Mouse (Mus musculus): Measurements from ENCODE around the gene Nfam1. TPM values are rescaled to one million over a fixed set of nuclear protein-coding genes. Genes with fewer than 3 reads are reported as not detected.

Nfam1 gene
- polyA plus RNA-seq, 1 experiment = 0.04 TPM

DNA sequence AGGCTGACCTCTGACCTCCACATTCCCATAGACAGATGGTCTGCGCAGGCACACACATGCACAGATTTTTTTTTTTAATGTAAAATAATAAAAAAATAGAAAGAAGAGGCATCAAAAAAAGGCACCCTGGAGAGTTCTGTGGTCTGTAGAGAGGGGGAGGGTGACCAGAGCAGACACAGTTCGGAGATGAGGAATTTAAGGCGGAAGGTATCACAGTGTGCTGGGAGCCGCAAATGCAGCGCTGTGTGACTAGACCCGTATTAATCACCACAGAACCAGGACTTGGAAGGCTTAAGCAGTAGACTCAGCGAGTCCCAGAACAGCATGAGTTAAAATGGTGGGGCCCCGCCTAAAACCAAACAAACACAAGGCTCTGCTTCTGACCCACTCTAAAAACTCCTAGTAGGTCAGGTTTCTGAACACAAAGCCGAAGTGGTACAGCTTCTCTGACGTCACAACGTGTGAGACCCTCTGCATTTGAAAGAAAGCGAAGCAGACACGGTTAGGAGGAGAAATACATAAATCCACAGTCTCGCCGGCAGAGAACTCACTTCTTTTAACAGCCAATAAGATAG, 25.7 kb downstream of the Nfam1 start:
- Histone ChIP-seq H3K4me3 (replicated peaks) (no peak overlapping the region), H3K27me3 (ENCODE audit: control insufficient read depth) (no peaks in the 10 kb centered on the region), H3K36me3 (ENCODE audit: control insufficient read depth) (no peaks in the 10 kb centered on the region), H3K4me1 (ENCODE audit: control insufficient read depth) (no peaks in the 10 kb centered on the region), H3K9me3 (ENCODE audit: control insufficient read depth, low read length) (no peaks in the 10 kb centered on the region)
- TF ChIP-seq TAL1 (IDR thresholded peaks at IDR 0.05; ENCODE audit: low read length) (no peak), GATA1 (IDR thresholded peaks at IDR 0.05; ENCODE audit: low read length) (no peak)

- no peak for TF ChIP-seq TAL1 (IDR thresholded peaks at IDR 0.05; ENCODE audit: low read length)
- no peak for TF ChIP-seq GATA1 (IDR thresholded peaks at IDR 0.05; ENCODE audit: low read length)
- Histone ChIP-seq H3K36me3 (ENCODE audit: control insufficient read depth) (no peaks in the 10 kb centered on the region), H3K4me1 (ENCODE audit: control insufficient read depth) (no peaks in the 10 kb centered on the region)
These were observed 30.2 kb downstream of the Nfam1 start for GRCm38 (mm10) chr15:83002665-83003548.

DNA sequence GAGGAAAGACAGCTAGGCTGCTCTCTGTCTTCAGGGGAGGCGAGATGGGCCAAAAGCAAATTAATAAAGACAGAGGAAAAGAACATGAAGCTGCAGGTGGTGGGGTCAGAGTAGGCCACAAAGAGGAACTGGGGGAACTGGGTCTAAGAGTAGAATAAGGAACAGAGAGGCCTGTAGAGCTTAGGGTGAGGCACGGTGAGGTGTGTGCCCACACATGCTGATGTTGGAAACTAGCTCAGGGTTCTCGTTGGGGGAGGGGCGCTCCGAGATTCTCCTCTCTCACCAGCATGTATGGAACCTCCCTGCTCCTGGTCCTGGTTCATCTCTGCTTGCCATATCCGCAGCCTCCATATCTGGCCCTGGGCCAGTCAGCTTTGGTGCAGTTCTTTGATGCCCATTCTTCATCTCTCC, 34.3 kb downstream of the Nfam1 start:
- Histone ChIP-seq H3K27me3 (ENCODE audit: control insufficient read depth) (no peaks in the 10 kb centered on the region), H3K4me3 (replicated peaks) (no peak overlapping the region), H3K9me3 (ENCODE audit: control insufficient read depth, low read length) (no peaks in the 10 kb centered on the region), H3K36me3 (ENCODE audit: control insufficient read depth) (no peaks in the 10 kb centered on the region), H3K4me1 (ENCODE audit: control insufficient read depth) (no peaks in the 10 kb centered on the region)
- TF ChIP-seq TAL1 (IDR thresholded peaks at IDR 0.05; ENCODE audit: low read length) = no peak
- TF ChIP-seq GATA1 (IDR thresholded peaks at IDR 0.05; ENCODE audit: low read length) = no peak

More at GRCm38 (mm10) chr15:83002665-83003548, 30.2 kb downstream of the Nfam1 start:
- Histone ChIP-seq H3K4me3 (replicated peaks) (no peak overlapping the region), H3K9me3 (ENCODE audit: control insufficient read depth, low read length) (no peaks in the 10 kb centered on the region), H3K27me3 (ENCODE audit: control insufficient read depth) (no peaks in the 10 kb centered on the region)

DNA sequence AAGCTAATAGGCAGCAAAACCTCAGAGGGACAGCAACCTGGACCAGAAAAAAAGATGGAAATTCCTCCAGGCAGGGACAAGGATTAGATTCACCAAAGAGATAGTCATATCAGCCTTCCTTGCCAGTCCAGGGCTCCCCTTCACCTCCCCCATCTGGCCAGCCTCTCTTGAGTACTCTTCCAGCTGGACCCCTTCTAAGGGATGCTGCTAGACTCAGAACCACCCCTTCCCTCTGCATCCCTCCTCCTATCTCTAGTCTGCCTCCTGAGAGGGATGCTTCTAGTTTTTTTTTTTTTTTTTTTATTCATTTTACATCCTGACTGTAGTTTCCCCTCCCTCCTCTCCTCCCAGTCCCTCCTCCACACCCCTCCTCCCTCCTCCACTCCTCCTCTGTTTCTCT, 36.7 kb downstream of the Nfam1 start:
- Histone ChIP-seq H3K4me1 (ENCODE audit: control insufficient read depth) (no peaks in the 10 kb centered on the region), H3K4me3 (replicated peaks) (no peak overlapping the region), H3K36me3 (ENCODE audit: control insufficient read depth) (no peaks in the 10 kb centered on the region), H3K9me3 (ENCODE audit: control insufficient read depth, low read length) (no peaks in the 10 kb centered on the region), H3K27me3 (ENCODE audit: control insufficient read depth) (no peaks in the 10 kb centered on the region)
- TF ChIP-seq GATA1 (IDR thresholded peaks at IDR 0.05; ENCODE audit: low read length) (no peak), TAL1 (IDR thresholded peaks at IDR 0.05; ENCODE audit: low read length) (no peak)

GRCm38 (mm10) chr15:82995239-82995638, 37.9 kb downstream of the Nfam1 start:
- TF ChIP-seq GATA1 (IDR thresholded peaks at IDR 0.05; ENCODE audit: low read length) (no peak), TAL1 (IDR thresholded peaks at IDR 0.05; ENCODE audit: low read length) (no peak)
- H3K36me3 ChIP-seq (ENCODE audit: control insufficient read depth) = no peaks in the 10 kb centered on the region
- no peaks in the 10 kb centered on the region for H3K4me1 ChIP-seq (ENCODE audit: control insufficient read depth)
- H3K4me3 ChIP-seq (replicated peaks) = no peak overlapping the region
- H3K27me3 ChIP-seq (ENCODE audit: control insufficient read depth) = peaks cover 2% of the 10 kb centered on the region
- no peaks in the 10 kb centered on the region for H3K9me3 ChIP-seq (ENCODE audit: control insufficient read depth, low read length)

GRCm38 (mm10) chr15:82992911-82993310, 40.2 kb downstream of the Nfam1 start:
- no peaks in the 10 kb centered on the region for H3K36me3 ChIP-seq (ENCODE audit: control insufficient read depth)
- H3K4me1 ChIP-seq (ENCODE audit: control insufficient read depth) = peaks cover 1% of the 10 kb centered on the region; the same call in 1 of the 2 replicates
- TF ChIP-seq GATA1 (IDR thresholded peaks at IDR 0.05; ENCODE audit: low read length) (no peak), TAL1 (IDR thresholded peaks at IDR 0.05; ENCODE audit: low read length) (no peak)
- H3K4me3 ChIP-seq (replicated peaks) = no peak overlapping the region
- no peaks in the 10 kb centered on the region for H3K9me3 ChIP-seq (ENCODE audit: control insufficient read depth, low read length)
- peaks cover 22% of the 10 kb centered on the region for H3K27me3 ChIP-seq (ENCODE audit: control insufficient read depth)

GRCm38 (mm10) chr15:82992079-82992783, 40.9 kb downstream of the Nfam1 start:
- H3K4me3 ChIP-seq (replicated peaks) = no peak overlapping the region
- peaks cover 29% of the 10 kb centered on the region for H3K27me3 ChIP-seq (ENCODE audit: control insufficient read depth)
- H3K9me3 ChIP-seq (ENCODE audit: control insufficient read depth, low read length) = no peaks in the 10 kb centered on the region; the same call in 1 of the 2 replicates
- no peaks in the 10 kb centered on the region for H3K36me3 ChIP-seq (ENCODE audit: control insufficient read depth)
- peaks cover 8% of the 10 kb centered on the region for H3K4me1 ChIP-seq (ENCODE audit: control insufficient read depth)
- TF ChIP-seq GATA1 (IDR thresholded peaks at IDR 0.05; ENCODE audit: low read length) (no peak), TAL1 (IDR thresholded peaks at IDR 0.05; ENCODE audit: low read length) (no peak)

DNA sequence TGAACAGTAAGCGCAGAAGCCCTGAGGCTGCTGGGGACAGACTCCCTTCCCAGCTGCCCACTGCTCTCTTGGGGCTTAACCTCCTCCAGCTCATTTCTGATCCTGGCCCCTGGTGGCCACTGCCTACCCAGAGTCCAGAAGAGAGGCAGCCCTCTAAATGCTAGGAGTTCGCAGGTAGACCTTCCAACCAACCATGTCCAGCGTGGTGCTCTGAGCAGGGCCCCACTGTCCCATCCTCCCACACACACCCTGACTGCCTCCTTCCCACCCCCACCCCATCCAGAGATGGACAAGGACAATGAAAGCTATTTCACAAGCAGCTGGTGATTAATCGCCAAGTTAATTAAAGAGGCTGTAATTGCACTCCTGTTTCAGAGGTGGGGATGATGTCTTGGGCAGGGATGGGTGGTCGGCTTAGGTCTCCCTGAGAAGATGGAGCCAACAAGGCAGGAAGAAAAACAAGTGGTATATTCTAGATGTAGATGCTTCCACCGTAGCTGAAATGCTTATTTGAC, 43.9 kb downstream of the Nfam1 start:
- Histone ChIP-seq H3K9me3 (ENCODE audit: control insufficient read depth, low read length) (no peaks in the 10 kb centered on the region; the same call in 1 of the 2 replicates), H3K4me3 (replicated peaks) (no peak overlapping the region), H3K27me3 (ENCODE audit: control insufficient read depth) (peaks cover 51% of the 10 kb centered on the region), H3K4me1 (ENCODE audit: control insufficient read depth) (peaks cover 10% of the 10 kb centered on the region), H3K36me3 (ENCODE audit: control insufficient read depth) (no peaks in the 10 kb centered on the region)
- TF ChIP-seq TAL1 (IDR thresholded peaks at IDR 0.05; ENCODE audit: low read length) = no peak
- TF ChIP-seq GATA1 (IDR thresholded peaks at IDR 0.05; ENCODE audit: low read length) = no peak

GRCm38 (mm10) chr15:82987732-82988112, 45.4 kb downstream of the Nfam1 start, which contains the start of gene Tcf20:
Tcf20 (minus strand) TSS chr15:82987872.
- Histone ChIP-seq H3K4me1 (ENCODE audit: control insufficient read depth) (peaks cover 10% of the 10 kb centered on the region), H3K9me3 (ENCODE audit: control insufficient read depth, low read length) (no peaks in the 10 kb centered on the region; the same call in 1 of the 2 replicates), H3K36me3 (ENCODE audit: control insufficient read depth) (no peaks in the 10 kb centered on the region), H3K4me3 (replicated peaks) (peak within 1 kb of the TSS; percentile 37), H3K27me3 (ENCODE audit: control insufficient read depth) (peaks cover 62% of the 10 kb centered on the region)
- TF ChIP-seq TAL1 (IDR thresholded peaks at IDR 0.05; ENCODE audit: low read length) (no peak), GATA1 (IDR thresholded peaks at IDR 0.05; ENCODE audit: low read length) (no peak)

All from erythroblast, embryonic 14.5 days (primary cell).